Mouse (Mus musculus) lung, adult 2 months (tissue): ENCODE data around the gene Gm5134.

Experiments
- CTCF ChIP-seq: fragments of 200-500 bp; IDR thresholded peaks from 2 replicates; pipeline ENCODE4 v1.5.1; 2011; ENCODE audit warnings: mild to moderate bottlenecking, low read length, control low read depth; ENCODE audit not compliant: insufficient read depth
- POLR2A ChIP-seq: fragments of 200-500 bp; IDR thresholded peaks from 2 replicates; pipeline ENCODE4 v1.6.1; 2011; ENCODE audit warnings: low read depth, mild to moderate bottlenecking, control low read depth, low read length, borderline replicate concordance; ENCODE audit errors: extremely low read depth

- TF ChIP-seq CTCF (no peak), POLR2A (no peak)
Observed at GRCm38 (mm10) chr10:76006385-76006784, 52.1 kb downstream of the Gm5134 start.
